ENCODE assay signal across 8 mouse cellular contexts in genomic region chr17:45736311-45737077, GRCm38 (mm10). TPM values are rescaled to one million over a fixed set of nuclear protein-coding genes. Genes with fewer than 3 reads are reported as not detected.
DNase-seq lines count a peak whose midpoint lies in the region; ATAC-seq and TF ChIP-seq lines count a peak whose summit lies in the region.

No protein-coding gene starts in this region.

- peak overlapping the region; percentile 46 for H3K4me3 ChIP-seq in forebrain, embryonic 13.5 days
- peak overlapping the region; percentile 81 for H3K4me3 ChIP-seq in layer of hippocampus, adult 2 months
- H3K4me3 ChIP-seq in lung, adult 2 months (replicated peaks; ENCODE audit: extremely low read depth, low read depth, low read length), result peak overlapping the region; percentile 64

- TF ChIP-seq POLR2A in lung, adult 2 months (IDR thresholded peaks at IDR 0.05; ENCODE audit: borderline replicate concordance, extremely low read depth, low read depth, low read length), result 0 out of 2 replicates have a peak, but pooled peaks have one; percentile 28

- ATAC-seq in forebrain, embryonic 13.5 days, result peak; percentile 69

- H3K27ac ChIP-seq in forebrain, embryonic 13.5 days, result peak overlapping the region; percentile 92
- peak overlapping the region; percentile 98 for H3K27ac ChIP-seq in layer of hippocampus, adult 2 months

- peaks cover 17% of the 10 kb centered on the region; the same call in 1 of the 2 replicates for H3K27me3 ChIP-seq in forebrain, embryonic 13.5 days

- TF ChIP-seq CTCF in layer of hippocampus, adult 2 months (conservative IDR thresholded peaks at IDR 0.05), result no peak
- TF ChIP-seq CTCF in lung, adult 2 months (IDR thresholded peaks at IDR 0.05; ENCODE audit: insufficient read depth, low read length), result no peak

- under 1% methylated on average over 61 of the region's 72 CpGs for WGBS in forebrain, embryonic 13.5 days
- under 1% methylated on average over 55 of the region's 72 CpGs for WGBS in lung, adult 2 months

- DNase-seq in CD4-positive, CD25-positive, alpha-beta regulatory T cell, adult 2 months (ENCODE audit: low read depth, low spot score), result peak; percentile 83
- peak; percentile 62 for DNase-seq in c-Kit-negative CD71-positive TER-119-positive erythroid progenitor cells, embryonic 14.5 days (ENCODE audit: low read depth, low spot score)
- peak; percentile 87 to 92 for DNase-seq in heart, postnatal 14 days
- DNase-seq in layer of hippocampus, adult 2 months (ENCODE audit: low spot score in 2 of 2), result peak; percentile 91
- peak; percentile 69 for DNase-seq in lung, adult 2 months
- DNase-seq in ovary, adult 18-20 months (ENCODE audit: low spot score), result peak; percentile 79
- DNase-seq in thymus, postnatal 14 days, result peak; percentile 93

- H3K9ac ChIP-seq in forebrain, embryonic 13.5 days, result peak overlapping the region; percentile 70

- H3K4me1 ChIP-seq in forebrain, embryonic 13.5 days, result peaks cover 43% of the 10 kb centered on the region
- peaks cover 11% of the 10 kb centered on the region for H3K4me1 ChIP-seq in lung, adult 2 months (ENCODE audit: control insufficient read depth, insufficient read depth, low read length)

- peak overlapping the region; percentile 78 for H3K4me2 ChIP-seq in forebrain, embryonic 13.5 days

- intact Hi-C loops in heart, postnatal 14 days (cut with DNase I), result loop anchor here (5.0 kb wide), 1 partner anchor 71 kb away; no protein-coding TSS in a partner anchor

- no peaks in the 10 kb centered on the region for H3K36me3 ChIP-seq in forebrain, embryonic 13.5 days (ENCODE audit: poor library complexity, severe bottlenecking)

- no peaks in the 10 kb centered on the region for H3K9me3 ChIP-seq in forebrain, embryonic 13.5 days (replicated peaks)

RNA-seq across cellular contexts. Expression of gene 1600014C23Rik, which starts 2.9 kb away (rescaled TPM):
- 0.48 TPM in 1 of 2 replicates, not detected in the other for polyA plus RNA-seq in forebrain, embryonic 13.5 days (2015; fragmentation: Nextera tagmentation; extraction: Ambion mirVana)
- under 1 TPM in 1 of 2 experiments, not detected in 1; 0.60 TPM for total RNA-seq in heart, postnatal 14 days (2021)
- not detected for total RNA-seq in layer of hippocampus, adult 2 months (2021)
- not detected in 2 replicates for polyA plus RNA-seq in lung, adult 2 months (2012; rRNA removed)

RNA-seq across cellular contexts. Expression of gene Tmem63b, which starts 49.8 kb away (rescaled TPM):
- 91.1 and 92.9 TPM in 2 replicates for polyA plus RNA-seq in forebrain, embryonic 13.5 days (2015; fragmentation: Nextera tagmentation; extraction: Ambion mirVana)
- 10 to 100 TPM; 78.4 to 81.2 TPM for total RNA-seq in heart, postnatal 14 days (2021)
- total RNA-seq in layer of hippocampus, adult 2 months (2021), result 100 to 1,000 TPM; 165 to 176 TPM
- 163 and 173 TPM in 2 replicates for polyA plus RNA-seq in lung, adult 2 months (2012; rRNA removed)

RNA-seq across cellular contexts. Expression of gene Mrpl14, which starts 50.4 kb away (rescaled TPM):
- polyA plus RNA-seq in forebrain, embryonic 13.5 days (2015; fragmentation: Nextera tagmentation; extraction: Ambion mirVana), result 116 and 125 TPM in 2 replicates
- 100 to 1,000 TPM; 116 to 123 TPM for total RNA-seq in heart, postnatal 14 days (2021)
- total RNA-seq in layer of hippocampus, adult 2 months (2021), result 10 to 100 TPM; 34.8 to 43.5 TPM
- polyA plus RNA-seq in lung, adult 2 months (2012; rRNA removed), result 131 and 171 TPM in 2 replicates

Comparison
In these comparisons a context has a peak if more than half of its experiments do, and no peak if none do; other contexts are left out.
1. Peak in every context shown above with its lines: DNase-seq, ATAC-seq, H3K4me3 ChIP-seq and H3K27ac ChIP-seq.